Mouse (Mus musculus): ENCODE results near the gene 1700020A23Rik.

- TF ChIP-seq CTCF (IDR thresholded peaks at IDR 0.05; ENCODE audit: borderline replicate concordance, insufficient read depth, low read length) (no peak), POLR2A (IDR thresholded peaks at IDR 0.05; ENCODE audit: low read depth, low read length) (no peak)
Observed at GRCm38 (mm10) chr2:130451727-130452090, 46.6 kb downstream of the 1700020A23Rik start.
